Mouse (Mus musculus) CH12.LX (cell line): ENCODE measurements at regions not wholly inside any gene's neighbourhood (a gene's known extent, or its start where the extent isn't known, plus 50 kb on each side); places are given as distances from the start of the nearest gene placed in this dataset.

Experiments
- DNase-seq: peaks from one replicate; pipeline ENCODE4 v3.0.0-alpha.2; 2013; ENCODE audit errors: extremely low read depth
- H3K27ac ChIP-seq: 2 replicates; pipeline ENCODE4 v1.5.1; 2012; ENCODE audit warnings: low read depth, mild to moderate bottlenecking, control low read depth, moderate library complexity; ENCODE audit not compliant: insufficient read depth
- H3K27me3 ChIP-seq: replicated peaks from 2 replicates; pipeline ENCODE3; 2012; ENCODE audit warnings: inconsistent platforms
- H3K36me3 ChIP-seq, 2 experiments: replicated peaks in 1 of 2; 2 replicates each; pipeline versions ENCODE3 to v1.6.1; 2012; ENCODE audit warnings: inconsistent platforms in 1 of 2, low read length in 1 of 2, mild to moderate bottlenecking in 1 of 2, mixed read lengths in 1 of 2, moderate library complexity in 1 of 2; ENCODE audit not compliant: control insufficient read depth in 1 of 2, insufficient read depth in 1 of 2
- H3K4me1 ChIP-seq, 2 experiments: 2 replicates each; pipeline ENCODE4 v1.6.1; 2012; ENCODE audit warnings: inconsistent platforms in 1 of 2, moderate library complexity in 1 of 2; ENCODE audit not compliant: insufficient read depth in 2 of 2, control insufficient read depth in 1 of 2
- H3K4me2 ChIP-seq: 2 replicates; pipeline ENCODE4 v1.6.1; 2012; ENCODE audit warnings: low read depth, mild to moderate bottlenecking, control low read depth; ENCODE audit not compliant: poor library complexity, insufficient read depth, severe bottlenecking
- H3K4me3 ChIP-seq, 3 experiments: fragments of 150-350 bp in 1 of 3; sonication (generic) in 1 of 3; replicated peaks in 1 of 3; 2 replicates each; pipeline versions ENCODE3 to v1.5.1; 2011 to 2012; ENCODE audit warnings: low read depth in 2 of 3, low read length in 2 of 3, mild to moderate bottlenecking in 2 of 3, moderate library complexity in 2 of 3, control low read depth in 1 of 3, improper control_type of control experiment in 1 of 3, inconsistent platforms in 1 of 3, mixed read lengths in 1 of 3; ENCODE audit not compliant: poor library complexity in 1 of 3
- H3K79me2 ChIP-seq: replicated peaks from 2 replicates; pipeline ENCODE4 v1.6.1; 2012; ENCODE audit warnings: mild to moderate bottlenecking, moderate library complexity; ENCODE audit not compliant: control insufficient read depth, poor library complexity, insufficient read depth, severe bottlenecking; ENCODE audit errors: extremely low read depth
- H3K9ac ChIP-seq: 2 replicates; pipeline ENCODE4 v1.6.1; 2012; ENCODE audit warnings: low read depth, mild to moderate bottlenecking, control low read depth, moderate library complexity; ENCODE audit not compliant: insufficient read depth
- H3K9me3 ChIP-seq: replicated peaks from 2 replicates; pipeline ENCODE3; 2012; ENCODE audit warnings: low read length, inconsistent platforms, mixed read lengths
- CTCF ChIP-seq, 2 experiments: IDR thresholded peaks in 1 of 2; conservative IDR thresholded peaks in 1 of 2; 2 replicates each; pipeline ENCODE4 v1.5.1; 2011 to 2012; ENCODE audit warnings: low read depth in 2 of 2, low read length in 2 of 2, improper control_type of control experiment in 1 of 2, inconsistent platforms in 1 of 2, mild to moderate bottlenecking in 1 of 2, moderate library complexity in 1 of 2
- E2F4 ChIP-seq: IDR thresholded peaks from 2 replicates; pipeline ENCODE4 v1.6.1; 2011; ENCODE audit warnings: low read depth, low read length, improper control_type of control experiment; ENCODE audit not compliant: insufficient replicate concordance
- ELF1 ChIP-seq: IDR thresholded peaks from 2 replicates; pipeline ENCODE4 v1.6.1; 2014; ENCODE audit warnings: low read depth, mild to moderate bottlenecking, inconsistent platforms, low read length, improper control_type of control experiment
- EP300 ChIP-seq: IDR thresholded peaks from 2 replicates; pipeline ENCODE4 v1.6.1; 2011; ENCODE audit warnings: low read length, improper control_type of control experiment
- GABPA ChIP-seq: IDR thresholded peaks from 2 replicates; pipeline ENCODE4 v1.6.1; 2012; ENCODE audit warnings: low read depth, low read length, improper control_type of control experiment, inconsistent platforms; ENCODE audit not compliant: insufficient replicate concordance
- HCFC1 ChIP-seq: IDR thresholded peaks from 2 replicates; pipeline ENCODE4 v1.6.1; 2012; ENCODE audit warnings: low read depth, mild to moderate bottlenecking, inconsistent platforms, low read length, improper control_type of control experiment
- IRF4 ChIP-seq: IDR thresholded peaks from 2 replicates; pipeline ENCODE4 v1.6.1; 2014; ENCODE audit warnings: low read depth, mild to moderate bottlenecking, inconsistent platforms, low read length, improper control_type of control experiment
- JUN ChIP-seq: IDR thresholded peaks from 2 replicates; pipeline ENCODE4 v1.6.1; 2011; ENCODE audit warnings: low read depth, mild to moderate bottlenecking, low read length, improper control_type of control experiment, moderate library complexity; ENCODE audit not compliant: insufficient read depth
- JUND ChIP-seq: conservative IDR thresholded peaks from 2 replicates; pipeline ENCODE4 v1.6.1; 2011; ENCODE audit warnings: low read depth, low read length, improper control_type of control experiment
- MEF2A ChIP-seq: IDR thresholded peaks from 2 replicates; pipeline ENCODE4 v1.6.1; 2014; ENCODE audit warnings: low read depth, mild to moderate bottlenecking, inconsistent platforms, low read length, improper control_type of control experiment, borderline replicate concordance
- MYC ChIP-seq: IDR thresholded peaks from 2 replicates; pipeline ENCODE4 v1.6.1; 2011; ENCODE audit warnings: low read depth, mild to moderate bottlenecking, improper control_type of control experiment, low read length
- NELFE ChIP-seq: IDR thresholded peaks from 2 replicates; pipeline ENCODE4 v1.6.1; 2011; ENCODE audit warnings: low read depth, low read length, improper control_type of control experiment
- PAX5 ChIP-seq: IDR thresholded peaks from 2 replicates; pipeline ENCODE4 v1.6.1; 2012; ENCODE audit warnings: low read length, inconsistent platforms, mixed read lengths
- POLR2AphosphoS2 ChIP-seq: IDR thresholded peaks from 2 replicates; pipeline ENCODE4 v1.6.1; 2011; ENCODE audit warnings: low read depth, low read length, improper control_type of control experiment
- RAD21 ChIP-seq: IDR thresholded peaks from 2 replicates; pipeline ENCODE4 v1.6.1; 2011; ENCODE audit warnings: low read depth, mild to moderate bottlenecking, low read length, improper control_type of control experiment, moderate library complexity
- SIN3A ChIP-seq: IDR thresholded peaks from 2 replicates; pipeline ENCODE4 v1.6.1; 2012; ENCODE audit warnings: low read length, improper control_type of control experiment, inconsistent platforms
- SMC3 ChIP-seq: IDR thresholded peaks from 2 replicates; pipeline ENCODE4 v1.6.1; 2011; ENCODE audit warnings: low read depth, low read length, improper control_type of control experiment
- TBP ChIP-seq: conservative IDR thresholded peaks from 2 replicates; pipeline ENCODE4 v1.6.1; 2011; ENCODE audit warnings: low read depth, low read length, improper control_type of control experiment
- TCF12 ChIP-seq: IDR thresholded peaks from 2 replicates; pipeline ENCODE4 v1.6.1; 2014; ENCODE audit warnings: low read depth, mild to moderate bottlenecking, inconsistent platforms, low read length, improper control_type of control experiment
- UBTF ChIP-seq: IDR thresholded peaks from 2 replicates; pipeline ENCODE4 v1.6.1; 2012; ENCODE audit warnings: low read depth, mild to moderate bottlenecking, inconsistent platforms, low read length, improper control_type of control experiment, moderate library complexity
- ZMIZ1 ChIP-seq: IDR thresholded peaks from 2 replicates; pipeline ENCODE4 v1.6.1; 2012; ENCODE audit warnings: low read depth, mild to moderate bottlenecking, inconsistent platforms, low read length, improper control_type of control experiment
- ZNF384 ChIP-seq: IDR thresholded peaks from 2 replicates; pipeline ENCODE4 v1.6.1; 2012; ENCODE audit warnings: low read depth, low read length, improper control_type of control experiment, inconsistent platforms
- dilution Hi-C: fragments of 300-500 bp; cut with MboI; formaldehyde crosslinking; loops from 2 replicates; pipeline ENCODE4 v1.14.3; 2020; ENCODE audit warnings: low sequenced_read_pairs; ENCODE audit not compliant: extremely low pct_unique_long_range_greater_than_20kb, extremely low pct_ligation_motif_present
- in situ Hi-C: fragments of 300-500 bp; cut with MboI; formaldehyde crosslinking; loops from 3 replicates; pipeline ENCODE4 v1.14.3; 2019; ENCODE audit warnings: low sequenced_read_pairs, low pct_ligation_motif_present, low pct_unique_long_range_greater_than_20kb, mixed read lengths

DNA sequence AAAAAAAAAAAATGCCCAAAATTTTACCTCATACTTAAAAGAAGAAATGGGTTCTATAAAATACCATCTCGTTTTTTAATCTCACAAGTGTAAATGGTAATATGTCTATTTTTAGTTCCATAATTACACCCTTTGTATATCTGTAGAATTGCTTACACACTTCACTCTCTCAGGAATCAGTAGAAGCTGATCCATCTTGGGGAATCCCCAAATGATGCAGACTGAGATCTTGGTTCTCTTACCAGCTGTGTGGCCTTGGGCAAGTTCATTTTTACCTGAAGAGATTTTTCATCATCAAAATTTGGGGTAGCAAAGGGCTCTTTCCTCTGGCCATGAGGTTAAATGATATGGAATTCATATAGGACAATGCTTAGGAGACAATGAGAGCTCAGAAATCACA is 69.8 kb upstream of the Gm9972 start:
- no peaks in the 10 kb centered on the region for H3K36me3 ChIP-seq
- in situ Hi-C loops = no loop called here
- H3K4me1 ChIP-seq = peaks cover 0 to 25% of the 10 kb centered on the region in 2 experiments; a peak in 3 of 4 replicates
- H3K4me2 ChIP-seq = no peak overlapping the region; the same call in 1 of the 2 replicates
- H3K4me3 ChIP-seq = no peak overlapping the region
- H3K27me3 ChIP-seq = no peaks in the 10 kb centered on the region
- H3K9me3 ChIP-seq = peaks cover 3% of the 10 kb centered on the region
- 0 out of 2 replicates have a peak, but pooled peaks have one; percentile 29 for TF ChIP-seq MEF2A
- no peak for TF ChIP-seq NELFE
- no peak for TF ChIP-seq ELF1
- peak; percentile 54 for TF ChIP-seq ZNF384
- TF ChIP-seq PAX5 = no peak
- peak; percentile 70 for TF ChIP-seq EP300
- no peak overlapping the region for H3K9ac ChIP-seq
- H3K27ac ChIP-seq = no peak overlapping the region
- dilution Hi-C loops = no loop called here
- DNase-seq = peak; percentile 60
- H3K79me2 ChIP-seq = no peaks in the 10 kb centered on the region

GRCm38 (mm10) chr11:42978245-42978644 is 57.3 kb upstream of the Gm9972 start:
- no peaks in the 10 kb centered on the region for H3K79me2 ChIP-seq
- dilution Hi-C loops = no loop called here
- no peak overlapping the region for H3K4me3 ChIP-seq
- H3K4me1 ChIP-seq = no peaks in the 10 kb centered on the region
- H3K9me3 ChIP-seq = no peaks in the 10 kb centered on the region
- no peak overlapping the region for H3K27ac ChIP-seq
- no peak overlapping the region for H3K4me2 ChIP-seq
- TF ChIP-seq ELF1 (no peak), ZMIZ1 (no peak), SMC3 (no peak), GABPA (no peak), CTCF (conservative IDR thresholded peaks at IDR 0.05 in 1 of 2, IDR thresholded peaks at IDR 0.05 in 1 of 2; ENCODE audit: low read depth in 2 of 2, low read length in 2 of 2) (no peak), E2F4 (no peak), ZNF384 (no peak), UBTF (no peak), TCF12 (no peak), RAD21 (no peak), TBP (no peak), POLR2AphosphoS2 (no peak), SIN3A (no peak), JUN (no peak), IRF4 (no peak), MEF2A (no peak), JUND (no peak), MYC (no peak), EP300 (no peak), HCFC1 (no peak)
- no peak for DNase-seq
- H3K36me3 ChIP-seq = no peaks in the 10 kb centered on the region
- no peaks in the 10 kb centered on the region for H3K27me3 ChIP-seq
- no peak overlapping the region for H3K9ac ChIP-seq
- in situ Hi-C loops = no loop called here
